15 mouse cellular contexts compared by ENCODE assay signal in the genomic region with DNA sequence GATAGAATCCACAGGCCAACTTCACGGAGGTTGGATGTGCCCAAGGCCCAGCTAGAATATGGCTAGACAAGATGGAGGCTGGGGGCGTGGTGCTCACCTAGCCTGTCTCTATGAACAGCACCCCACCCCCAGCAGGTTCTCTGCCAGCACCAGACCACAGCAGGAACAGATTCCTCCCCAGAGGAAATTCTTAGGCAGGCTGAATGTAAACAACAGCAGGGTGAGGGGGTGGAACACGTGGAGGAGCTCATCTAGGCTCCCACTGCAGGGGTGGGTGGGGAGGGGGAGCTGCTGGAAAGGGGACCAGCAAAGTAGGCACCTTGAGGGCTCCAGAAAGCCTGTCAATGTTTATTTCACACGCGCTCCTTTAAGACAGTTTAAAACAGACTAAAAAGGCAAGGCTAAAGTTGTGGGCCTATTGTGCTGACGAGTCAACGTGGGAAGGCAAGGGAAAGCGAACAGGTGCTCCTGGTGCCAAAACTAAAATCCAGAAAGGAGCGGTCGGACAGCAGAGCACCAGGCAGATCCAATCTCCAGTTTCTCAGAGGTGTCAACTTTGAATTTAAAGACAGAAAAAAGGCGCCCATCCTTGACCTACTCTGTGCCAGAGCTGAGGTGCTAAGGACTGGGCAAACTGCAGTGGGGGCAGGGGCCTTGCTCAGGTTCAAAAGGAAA. TPM values are rescaled to one million over a fixed set of nuclear protein-coding genes. Genes with fewer than 3 reads are reported as not detected.
DNase-seq lines count a peak whose midpoint lies in the region; ATAC-seq lines count a peak whose summit lies in the region.
"Had no signal": no experiment of that assay in that cellular context is flagged by ENCODE, and none has a peak within 500 bp of the region (broad histone marks: within the 10 kb centered on the region; RNA-seq: fewer than 3 reads in every experiment).

No protein-coding gene starts in this region.

- no peak overlapping the region for H3K4me2 ChIP-seq in limb, embryonic 13.5 days (replicated peaks)
- H3K4me2 ChIP-seq in lung, embryonic 15.5 days, result no peak overlapping the region
- H3K4me2 ChIP-seq in stomach, embryonic 16.5 days (ENCODE audit: low read depth, low read length), result no peak overlapping the region
- H3K4me2 ChIP-seq: neural tube, embryonic 13.5 days had no signal

- H3K9me3 ChIP-seq in heart, embryonic 10.5 days, result no peaks in the 10 kb centered on the region
- no peaks in the 10 kb centered on the region for H3K9me3 ChIP-seq in limb, embryonic 13.5 days
- no peaks in the 10 kb centered on the region for H3K9me3 ChIP-seq in limb, embryonic 10.5 days (replicated peaks)
- H3K9me3 ChIP-seq in lung, embryonic 15.5 days, result no peaks in the 10 kb centered on the region
- no peaks in the 10 kb centered on the region for H3K9me3 ChIP-seq in stomach, embryonic 16.5 days (replicated peaks; ENCODE audit: control insufficient read depth, low read length)
- H3K9me3 ChIP-seq: G1E; neural tube, embryonic 13.5 days had no signal

- no peak overlapping the region for H3K27ac ChIP-seq in heart, embryonic 10.5 days
- no peak overlapping the region for H3K27ac ChIP-seq in limb, embryonic 13.5 days
- no peak overlapping the region for H3K27ac ChIP-seq in limb, embryonic 10.5 days
- H3K27ac ChIP-seq in lung, embryonic 15.5 days, result peak overlapping the region; percentile 56; the same call in 1 of the 2 replicates
- H3K27ac ChIP-seq in stomach, embryonic 16.5 days (ENCODE audit: low read length), result no peak overlapping the region
- H3K27ac ChIP-seq: neural tube, embryonic 13.5 days had no signal

- peaks cover 13% of the 10 kb centered on the region for H3K27me3 ChIP-seq in heart, embryonic 10.5 days (ENCODE audit: insufficient read depth, poor library complexity, severe bottlenecking)
- peaks cover 35% of the 10 kb centered on the region for H3K27me3 ChIP-seq in limb, embryonic 13.5 days
- peaks cover 36% of the 10 kb centered on the region for H3K27me3 ChIP-seq in limb, embryonic 10.5 days (ENCODE audit: low read depth, poor library complexity, severe bottlenecking)
- 0 out of 2 replicates have a peak, but pooled peaks cover 6% of the 10 kb centered on the region for H3K27me3 ChIP-seq in lung, embryonic 15.5 days
- no peaks in the 10 kb centered on the region; the same call in 1 of the 2 replicates for H3K27me3 ChIP-seq in stomach, embryonic 16.5 days (ENCODE audit: control insufficient read depth, insufficient read depth, low read length)

- H3K9ac ChIP-seq in limb, embryonic 13.5 days, result 0 out of 2 replicates have a peak overlapping the region, but pooled peaks have one; percentile 39
- H3K9ac ChIP-seq in lung, embryonic 15.5 days, result no peak overlapping the region
- H3K9ac ChIP-seq in stomach, embryonic 16.5 days (ENCODE audit: low read length), result no peak overlapping the region
- H3K9ac ChIP-seq: neural tube, embryonic 13.5 days had no signal

- H3K4me3 ChIP-seq in heart, embryonic 10.5 days, result no peak overlapping the region
- H3K4me3 ChIP-seq in limb, embryonic 13.5 days, result no peak overlapping the region
- H3K4me3 ChIP-seq in limb, embryonic 10.5 days, result no peak overlapping the region
- no peak overlapping the region for H3K4me3 ChIP-seq in lung, embryonic 15.5 days
- no peak overlapping the region for H3K4me3 ChIP-seq in stomach, embryonic 16.5 days (replicated peaks; ENCODE audit: low read length)
- H3K4me3 ChIP-seq: neural tube, embryonic 13.5 days had no signal

- peaks cover 24% of the 10 kb centered on the region for H3K36me3 ChIP-seq in heart, embryonic 10.5 days
- peaks cover 20% of the 10 kb centered on the region for H3K36me3 ChIP-seq in limb, embryonic 13.5 days
- peaks cover 16% of the 10 kb centered on the region for H3K36me3 ChIP-seq in limb, embryonic 10.5 days
- H3K36me3 ChIP-seq in lung, embryonic 15.5 days, result no peaks in the 10 kb centered on the region
- H3K36me3 ChIP-seq in stomach, embryonic 16.5 days (ENCODE audit: control insufficient read depth, insufficient read depth, low read length), result no peaks in the 10 kb centered on the region

- WGBS in heart, embryonic 10.5 days, result 73% methylated on average over 11 of the region's 11 CpGs
- WGBS in limb, embryonic 13.5 days, result 60% methylated on average over 11 of the region's 11 CpGs
- WGBS in limb, embryonic 10.5 days, result 64% methylated on average over 11 of the region's 11 CpGs
- WGBS in lung, embryonic 15.5 days, result 39% methylated on average over 11 of the region's 11 CpGs
- 45% methylated on average over 11 of the region's 11 CpGs for WGBS in stomach, embryonic 16.5 days

- ATAC-seq in limb, embryonic 13.5 days (ENCODE audit: low FRiP score, low read depth), result no peak
- no peak for ATAC-seq in lung, embryonic 15.5 days (ENCODE audit: borderline replicate concordance, extremely low read depth, low FRiP score, low TSS enrichment)
- ATAC-seq in stomach, embryonic 16.5 days (ENCODE audit: insufficient read depth, low FRiP score), result 0 out of 2 replicates have a peak, but pooled peaks have one; percentile 15
- ATAC-seq in cerebellum, adult (ENCODE audit: insufficient number of reproducible peaks, low FRiP score, low TSS enrichment), result no peak
- ATAC-seq: activated CD4-positive, CD25-positive, alpha-beta regulatory T cell, adult 4 months had no signal

- H3K4me1 ChIP-seq in heart, embryonic 10.5 days, result peaks cover 36% of the 10 kb centered on the region
- peaks cover 35% of the 10 kb centered on the region for H3K4me1 ChIP-seq in limb, embryonic 13.5 days
- peaks cover 58% of the 10 kb centered on the region for H3K4me1 ChIP-seq in limb, embryonic 10.5 days
- H3K4me1 ChIP-seq in lung, embryonic 15.5 days, result peaks cover 47% of the 10 kb centered on the region
- H3K4me1 ChIP-seq in stomach, embryonic 16.5 days (ENCODE audit: control insufficient read depth, insufficient read depth, low read length), result peaks cover 31% of the 10 kb centered on the region

- DNase-seq in heart, adult 11 months, result peak; percentile 71
- no peak for DNase-seq in heart, embryonic 10.5 days (ENCODE audit: low spot score)
- no peak for DNase-seq in limb, embryonic 10.5 days (ENCODE audit: low spot score)
- DNase-seq in embryo, embryonic 10.5 days (ENCODE audit: low spot score), result no peak
- DNase-seq: cerebellum, adult 8-10 months; heart, postnatal 14 days; kidney, postnatal 14 days; liver had no signal

RNA-seq across cellular contexts. Expression of a gene that starts 2.1 kb away (rescaled TPM):
- 0.35 and 0.53 TPM in 2 replicates for polyA plus RNA-seq in heart, embryonic 10.5 days (2016; fragmentation: Nextera tagmentation; extraction: Ambion mirVana)
- 0.55 and 0.70 TPM in 2 replicates for polyA plus RNA-seq in limb, embryonic 13.5 days (2015; fragmentation: Nextera tagmentation; extraction: Ambion mirVana)
- 0.14 and 0.18 TPM in 2 replicates for polyA plus RNA-seq in limb, embryonic 10.5 days (2016; fragmentation: Nextera tagmentation; extraction: Ambion mirVana)
- polyA plus RNA-seq in lung, embryonic 15.5 days (2015; fragmentation: Nextera tagmentation; extraction: Ambion mirVana), result 2.6 and 3.3 TPM in 2 replicates
- 2.3 and 2.6 TPM in 2 replicates for polyA plus RNA-seq in stomach, embryonic 16.5 days (2015; fragmentation: Nextera tagmentation; extraction: Ambion mirVana)
- polyA plus RNA-seq: G1E had no signal

RNA-seq across cellular contexts. Expression of a gene that starts 34.3 kb away (rescaled TPM):
- 39.6 and 52.5 TPM in 2 replicates for polyA plus RNA-seq in heart, embryonic 10.5 days (2016; fragmentation: Nextera tagmentation; extraction: Ambion mirVana)
- 66.0 and 68.2 TPM in 2 replicates for polyA plus RNA-seq in limb, embryonic 13.5 days (2015; fragmentation: Nextera tagmentation; extraction: Ambion mirVana)
- 54.2 and 68.9 TPM in 2 replicates for polyA plus RNA-seq in limb, embryonic 10.5 days (2016; fragmentation: Nextera tagmentation; extraction: Ambion mirVana)
- polyA plus RNA-seq in lung, embryonic 15.5 days (2015; fragmentation: Nextera tagmentation; extraction: Ambion mirVana), result 44.7 and 51.9 TPM in 2 replicates
- 35.9 and 40.5 TPM in 2 replicates for polyA plus RNA-seq in stomach, embryonic 16.5 days (2015; fragmentation: Nextera tagmentation; extraction: Ambion mirVana)
